ENCODE assay signal across 17 mouse cellular contexts in the genomic region with DNA sequence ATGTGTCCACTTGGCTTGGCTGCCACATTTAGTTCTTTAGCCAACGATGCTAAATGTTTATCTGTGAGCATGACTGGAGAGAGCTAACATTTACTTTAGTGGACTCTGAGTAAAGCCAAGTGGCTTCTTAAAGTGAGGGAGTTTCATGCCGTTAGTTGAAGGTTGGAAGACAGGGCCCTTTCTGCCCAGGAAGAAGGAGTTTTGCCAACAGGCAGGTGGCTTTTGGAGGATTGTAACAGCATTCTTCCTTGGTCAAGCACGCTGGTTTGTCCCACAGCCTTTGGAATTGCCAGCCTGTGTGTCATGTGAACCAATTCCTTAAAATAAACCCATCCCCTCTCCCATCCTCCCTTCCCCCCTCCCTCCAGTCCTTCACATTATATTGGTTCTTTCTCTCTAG.
DNase-seq lines count a peak whose midpoint lies in the region; TF ChIP-seq lines count a peak whose summit lies in the region.
"Had no signal": no experiment of that assay in that cellular context is flagged by ENCODE, and none has a peak within 500 bp of the region (broad histone marks: within the 10 kb centered on the region; RNA-seq: fewer than 3 reads in every experiment).

No protein-coding gene starts in this region.

- peak; percentile 52 to 72 for DNase-seq in cerebellum, adult 2 months
- no peak for DNase-seq in cerebellum, adult 8-10 months
- peak; percentile 70 for DNase-seq in cerebellum, adult 9-11 months
- DNase-seq in cerebellum, postnatal 14 days: peak; percentile 73 to 81
- DNase-seq in spleen, postnatal 14 days (ENCODE audit: low spot score in 2 of 2): no peak
- DNase-seq in limb, embryonic 10.5 days (ENCODE audit: low spot score): no peak
- DNase-seq: adrenal gland, adult 8-10 months; adrenal gland, postnatal 25 days; forebrain, postnatal 0 days; gastrocnemius, adult 2 months; gastrocnemius, postnatal 14 days; heart, adult 11 months; kidney, adult 2 months had no signal

- no peaks in the 10 kb centered on the region for H3K27me3 ChIP-seq in cerebellum, adult 2 months (ENCODE audit: control insufficient read depth, insufficient read depth, low read length)
- H3K27me3 ChIP-seq in limb, embryonic 10.5 days (ENCODE audit: low read depth, poor library complexity, severe bottlenecking): no peaks in the 10 kb centered on the region
- H3K27me3 ChIP-seq: embryonic facial prominence, embryonic 12.5 days; embryonic facial prominence, embryonic 15.5 days; hindbrain, embryonic 12.5 days; hindbrain, embryonic 15.5 days had no signal

- no peaks in the 10 kb centered on the region; the same call in 1 of the 2 replicates for H3K9me3 ChIP-seq in limb, embryonic 10.5 days (replicated peaks)
- H3K9me3 ChIP-seq: embryonic facial prominence, embryonic 12.5 days; embryonic facial prominence, embryonic 15.5 days; hindbrain, embryonic 12.5 days; hindbrain, embryonic 15.5 days had no signal

- H3K4me1 ChIP-seq in cerebellum, adult 2 months (ENCODE audit: control insufficient read depth, insufficient read depth, low read length): peaks cover 36% of the 10 kb centered on the region
- H3K4me1 ChIP-seq in limb, embryonic 10.5 days: no peaks in the 10 kb centered on the region
- H3K4me1 ChIP-seq: embryonic facial prominence, embryonic 12.5 days; embryonic facial prominence, embryonic 15.5 days; hindbrain, embryonic 12.5 days had no signal

- no peak for TF ChIP-seq CTCF in cerebellum, adult 2 months (IDR thresholded peaks at IDR 0.05; ENCODE audit: borderline replicate concordance, insufficient read depth, low read depth, low read length)

- TF ChIP-seq POLR2A in cerebellum, adult 2 months (IDR thresholded peaks at IDR 0.05; ENCODE audit: borderline replicate concordance, insufficient read depth, low read length): no peak

- no peaks in the 10 kb centered on the region for H3K36me3 ChIP-seq in limb, embryonic 10.5 days
- H3K36me3 ChIP-seq: embryonic facial prominence, embryonic 12.5 days; embryonic facial prominence, embryonic 15.5 days; hindbrain, embryonic 12.5 days; hindbrain, embryonic 15.5 days had no signal

- no peak overlapping the region for H3K4me3 ChIP-seq in cerebellum, adult 2 months (replicated peaks; ENCODE audit: insufficient read depth, low read depth, low read length)
- no peak overlapping the region for H3K4me3 ChIP-seq in limb, embryonic 10.5 days
- H3K4me3 ChIP-seq: embryonic facial prominence, embryonic 12.5 days; embryonic facial prominence, embryonic 15.5 days; gastrocnemius, adult 2 months; hindbrain, embryonic 12.5 days; hindbrain, embryonic 15.5 days had no signal

- peak overlapping the region; percentile 15; the same call in 1 of the 2 replicates for H3K27ac ChIP-seq in cerebellum, adult 2 months (ENCODE audit: insufficient read depth, low read length)
- no peak overlapping the region for H3K27ac ChIP-seq in limb, embryonic 10.5 days
- H3K27ac ChIP-seq: embryonic facial prominence, embryonic 12.5 days; embryonic facial prominence, embryonic 15.5 days; gastrocnemius, adult 2 months; hindbrain, embryonic 12.5 days; hindbrain, embryonic 15.5 days had no signal

- WGBS in cerebellum, adult 2 months: 8% methylated on average over 3 of the region's 3 CpGs
- WGBS in limb, embryonic 10.5 days: 81% methylated on average over 3 of the region's 3 CpGs

Comparison
In these comparisons a context has a peak if more than half of its experiments do, and no peak if none do; other contexts are left out.
1. DNase-seq: peak in cerebellum, adult 2 months (2 of 2), cerebellum, adult 9-11 months (single experiment) and cerebellum, postnatal 14 days (2 of 2); none in cerebellum, adult 8-10 months (single experiment), spleen, postnatal 14 days (0 of 2) and limb, embryonic 10.5 days (single experiment).